Mouse (Mus musculus) activated CD4-positive, CD25-positive, alpha-beta regulatory T cell, adult 9 weeks (primary cell): ENCODE results near the gene Cacna1a. TPM values are rescaled to one million over a fixed set of nuclear protein-coding genes. Genes with fewer than 3 reads are reported as not detected.

Experiments
- polyA plus RNA-seq: library from polyadenylated mRNA; unstranded; fragments of 100-300 nt; shearing (Covaris generic); gene quantifications from one replicate; pipeline ENCODE4 v1.2.1, GENCODE M21; 2017

Cacna1a gene
- 6.8 TPM for polyA plus RNA-seq

GRCm38 (mm10) chr8:84388275-84388674, at the start of gene Cacna1a:
TSS of gene Cacna1a (plus strand) at chr8:84388440.

GRCm38 (mm10) chr8:84662581-84663065, 274.4 kb downstream of the Cacna1a start, which contains the start of gene Ier2:
TSS of gene Ier2 (minus strand) at chr8:84662852.

GRCm38 (mm10) chr8:84686191-84687002, 298.2 kb downstream of the Cacna1a start, which contains the start of gene Trmt1:
TSS of gene Trmt1 (plus strand) at chr8:84686307.

GRCm38 (mm10) chr8:84687705-84688100, 299.5 kb downstream of the Cacna1a start, which contains the start of gene Nacc1:
TSS of gene Nacc1 (minus strand) at chr8:84687862.

Other genes starting within 250 kb of the Cacna1a start
- gene Cc2d1a, start 240.5 kb upstream of the Cacna1a start, polyA plus RNA-seq, result 52.1 TPM
- gene 4930432K21Rik, start 240.4 kb upstream of the Cacna1a start, polyA plus RNA-seq, result 1.3 TPM
- not detected for gene Nanos3, start 203.2 kb upstream of the Cacna1a start, polyA plus RNA-seq
- 4.1 TPM for gene Zswim4, start 151.4 kb upstream of the Cacna1a start, polyA plus RNA-seq
- gene D8Ertd738e, start 138.7 kb upstream of the Cacna1a start, polyA plus RNA-seq, result 293 TPM
- gene Mri1, start 131.1 kb upstream of the Cacna1a start, polyA plus RNA-seq, result 20.3 TPM
- gene Ccdc130, start 118.1 kb upstream of the Cacna1a start, polyA plus RNA-seq, result 40.9 TPM